Mouse (Mus musculus) MEL (cell line): Measurements from ENCODE around the gene Rab31. TPM values are rescaled to one million over a fixed set of nuclear protein-coding genes. Genes with fewer than 3 reads are reported as not detected.

ENCODE experiments used
- DNase-seq: peaks from one replicate; pipeline ENCODE4 v3.0.0; 2011; ENCODE audit warnings: low read depth, low spot score
- H3K27ac ChIP-seq: 2 replicates; pipeline ENCODE4 v1.5.1; 2012; ENCODE audit warnings: low read depth, mild to moderate bottlenecking, control low read depth, low read length, moderate library complexity; ENCODE audit not compliant: control insufficient read depth
- H3K27me3 ChIP-seq, 2 experiments: fragments of 150-350 bp in 1 of 2; sonication (generic) in 1 of 2; 2 replicates each; pipeline ENCODE4 v1.6.1; 2012; ENCODE audit warnings: low read length in 2 of 2, mild to moderate bottlenecking in 2 of 2, improper control_type of control experiment in 1 of 2, moderate library complexity in 1 of 2; ENCODE audit not compliant: insufficient read depth in 2 of 2, control insufficient read depth in 1 of 2
- H3K36me3 ChIP-seq, 2 experiments: 2 replicates each; pipeline ENCODE4 v1.6.1; 2012 to 2014; ENCODE audit warnings: low read length in 2 of 2, improper control_type of control experiment in 1 of 2, inconsistent platforms in 1 of 2, mild to moderate bottlenecking in 1 of 2; ENCODE audit not compliant: insufficient read depth in 2 of 2, control insufficient read depth in 1 of 2
- H3K4me1 ChIP-seq, 2 experiments: fragments of 150-350 bp in 1 of 2; sonication (generic) in 1 of 2; 2 replicates each; pipeline ENCODE4 v1.6.1; 2012; ENCODE audit warnings: low read length in 2 of 2, improper control_type of control experiment in 1 of 2, mild to moderate bottlenecking in 1 of 2; ENCODE audit not compliant: insufficient read depth in 2 of 2, control insufficient read depth in 1 of 2
- H3K4me3 ChIP-seq, 2 experiments: fragments of 150-350 bp in 1 of 2; sonication (generic) in 1 of 2; 2 replicates each; pipeline ENCODE4 v1.5.1; 2012; ENCODE audit warnings: low read depth in 2 of 2, low read length in 2 of 2, mild to moderate bottlenecking in 2 of 2, moderate library complexity in 2 of 2, control low read depth in 1 of 2, improper control_type of control experiment in 1 of 2; ENCODE audit not compliant: control insufficient read depth in 1 of 2, insufficient read depth in 1 of 2
- H3K79me2 ChIP-seq: 2 replicates; pipeline ENCODE4 v1.6.1; 2012; ENCODE audit warnings: mild to moderate bottlenecking, low read length, moderate library complexity; ENCODE audit not compliant: control insufficient read depth, poor library complexity, insufficient read depth
- H3K9ac ChIP-seq: 2 replicates; pipeline ENCODE4 v1.6.1; 2012; ENCODE audit warnings: low read depth, mild to moderate bottlenecking, control low read depth, low read length, moderate library complexity; ENCODE audit not compliant: control insufficient read depth, poor library complexity, severe bottlenecking
- H3K9me3 ChIP-seq: fragments of 150-350 bp; sonication (generic); replicated peaks from 2 replicates; pipeline ENCODE4 v1.6.1; 2012; ENCODE audit warnings: mild to moderate bottlenecking, low read length, improper control_type of control experiment, moderate library complexity; ENCODE audit not compliant: insufficient read depth
- BHLHE40 ChIP-seq: IDR thresholded peaks from 2 replicates; pipeline ENCODE4 v1.6.1; 2012; ENCODE audit warnings: low read depth, mild to moderate bottlenecking, inconsistent platforms, low read length, improper control_type of control experiment, borderline replicate concordance
- CHD1 ChIP-seq: IDR thresholded peaks from 2 replicates; pipeline ENCODE4 v1.6.1; 2012; ENCODE audit warnings: low read depth, mild to moderate bottlenecking, inconsistent platforms, low read length, improper control_type of control experiment
- CTCF ChIP-seq, 3 experiments: IDR thresholded peaks in 2 of 3; conservative IDR thresholded peaks in 1 of 3; 2 replicates each; pipeline ENCODE4 v1.5.1; 2011 to 2012; ENCODE audit warnings: low read length in 3 of 3, low read depth in 2 of 3, mild to moderate bottlenecking in 2 of 3, improper control_type of control experiment in 1 of 3, inconsistent platforms in 1 of 3, mixed read lengths in 1 of 3, moderate library complexity in 1 of 3; ENCODE audit not compliant: control insufficient read depth in 1 of 3, insufficient read depth in 1 of 3, poor library complexity in 1 of 3, severe bottlenecking in 1 of 3
- GABPA ChIP-seq: IDR thresholded peaks from 2 replicates; pipeline ENCODE4 v1.6.1; 2012; ENCODE audit warnings: low read depth, mild to moderate bottlenecking, inconsistent platforms, low read length, improper control_type of control experiment, moderate library complexity
- GATA1 ChIP-seq: IDR thresholded peaks from 2 replicates; pipeline ENCODE4 v1.6.1; 2011; ENCODE audit warnings: low read depth, low read length, improper control_type of control experiment
- MAFK ChIP-seq: IDR thresholded peaks from 2 replicates; pipeline ENCODE4 v1.6.1; 2011; ENCODE audit warnings: low read depth, mild to moderate bottlenecking, low read length, improper control_type of control experiment, borderline replicate concordance
- MEF2A ChIP-seq: IDR thresholded peaks from 2 replicates; pipeline ENCODE4 v1.6.1; 2014; ENCODE audit warnings: low read depth, mild to moderate bottlenecking, inconsistent platforms, low read length, improper control_type of control experiment; ENCODE audit not compliant: poor library complexity, insufficient replicate concordance, severe bottlenecking; ENCODE audit errors: extremely low read depth
- MXI1 ChIP-seq: IDR thresholded peaks from 2 replicates; pipeline ENCODE4 v1.6.1; 2011; ENCODE audit warnings: mild to moderate bottlenecking, low read depth, low read length, improper control_type of control experiment
- MYC ChIP-seq: IDR thresholded peaks from 2 replicates; pipeline ENCODE4 v1.6.1; 2011; ENCODE audit warnings: low read depth, mild to moderate bottlenecking, low read length, improper control_type of control experiment, moderate library complexity
- POLR2A ChIP-seq, 2 experiments: IDR thresholded peaks; 2 replicates each; pipeline ENCODE4 v1.6.1; 2011 to 2012; ENCODE audit warnings: low read length in 2 of 2, mild to moderate bottlenecking in 2 of 2, control low read depth in 1 of 2, improper control_type of control experiment in 1 of 2, low read depth in 1 of 2, moderate library complexity in 1 of 2; ENCODE audit not compliant: control insufficient read depth in 1 of 2, insufficient read depth in 1 of 2, poor library complexity in 1 of 2
- POLR2AphosphoS5 ChIP-seq: IDR thresholded peaks from 2 replicates; pipeline ENCODE4 v1.6.1; 2012; ENCODE audit warnings: low read depth, borderline replicate concordance, mild to moderate bottlenecking, inconsistent platforms, low read length, moderate library complexity, mixed read lengths
- SMC3 ChIP-seq: IDR thresholded peaks from 2 replicates; pipeline ENCODE4 v1.6.1; 2011; ENCODE audit warnings: low read depth, low read length, improper control_type of control experiment
- TBP ChIP-seq: IDR thresholded peaks from 2 replicates; pipeline ENCODE4 v1.8.0; 2011; ENCODE audit warnings: low read depth, low read length, improper control_type of control experiment
- TCF12 ChIP-seq: IDR thresholded peaks from 2 replicates; pipeline ENCODE4 v1.6.1; 2014; ENCODE audit warnings: low read depth, mild to moderate bottlenecking, inconsistent platforms, low read length, improper control_type of control experiment, moderate library complexity
- UBTF ChIP-seq: IDR thresholded peaks from 2 replicates; pipeline ENCODE4 v1.6.1; 2012; ENCODE audit warnings: low read depth, mild to moderate bottlenecking, inconsistent platforms, low read length, improper control_type of control experiment, moderate library complexity, borderline replicate concordance; ENCODE audit not compliant: insufficient read depth
- USF1 ChIP-seq: IDR thresholded peaks from 2 replicates; pipeline ENCODE4 v1.6.1; 2014; ENCODE audit warnings: low read depth, mild to moderate bottlenecking, inconsistent platforms, low read length, improper control_type of control experiment, moderate library complexity
- ZC3H11A ChIP-seq: IDR thresholded peaks from 2 replicates; pipeline ENCODE4 v1.6.1; 2012; ENCODE audit warnings: low read depth, mild to moderate bottlenecking, inconsistent platforms, low read length, improper control_type of control experiment
- ZNF384 ChIP-seq: IDR thresholded peaks from 2 replicates; pipeline ENCODE4 v1.6.1; 2012; ENCODE audit warnings: low read depth, mild to moderate bottlenecking, inconsistent platforms, low read length, improper control_type of control experiment
- polyA plus RNA-seq, 2 experiments: library from polyadenylated mRNA; stranded (reverse) in 1 of 2; unstranded in 1 of 2; fragments of >175 nt in 1 of 2; fragments of >200 nt in 1 of 2; gene quantifications; 2 replicates each; pipeline versions ENCODE4 v1.2.1 to v1.2.4; 2012; ENCODE audit warnings: low replicate concordance in 2 of 2, low read depth in 1 of 2; ENCODE audit not compliant: insufficient read length in 2 of 2, insufficient read depth in 1 of 2, missing spikeins in 1 of 2
- total RNA-seq: library from RNA; depleted of rRNA; stranded (reverse); fragments of 300-350 nt; gene quantifications from 2 replicates; pipeline ENCODE4 v1.2.3, GENCODE M21; 2012

Rab31 gene
- total and polyA plus RNA-seq, 3 experiments = 23.6 to 25.7 TPM; not detected in 1

DNA sequence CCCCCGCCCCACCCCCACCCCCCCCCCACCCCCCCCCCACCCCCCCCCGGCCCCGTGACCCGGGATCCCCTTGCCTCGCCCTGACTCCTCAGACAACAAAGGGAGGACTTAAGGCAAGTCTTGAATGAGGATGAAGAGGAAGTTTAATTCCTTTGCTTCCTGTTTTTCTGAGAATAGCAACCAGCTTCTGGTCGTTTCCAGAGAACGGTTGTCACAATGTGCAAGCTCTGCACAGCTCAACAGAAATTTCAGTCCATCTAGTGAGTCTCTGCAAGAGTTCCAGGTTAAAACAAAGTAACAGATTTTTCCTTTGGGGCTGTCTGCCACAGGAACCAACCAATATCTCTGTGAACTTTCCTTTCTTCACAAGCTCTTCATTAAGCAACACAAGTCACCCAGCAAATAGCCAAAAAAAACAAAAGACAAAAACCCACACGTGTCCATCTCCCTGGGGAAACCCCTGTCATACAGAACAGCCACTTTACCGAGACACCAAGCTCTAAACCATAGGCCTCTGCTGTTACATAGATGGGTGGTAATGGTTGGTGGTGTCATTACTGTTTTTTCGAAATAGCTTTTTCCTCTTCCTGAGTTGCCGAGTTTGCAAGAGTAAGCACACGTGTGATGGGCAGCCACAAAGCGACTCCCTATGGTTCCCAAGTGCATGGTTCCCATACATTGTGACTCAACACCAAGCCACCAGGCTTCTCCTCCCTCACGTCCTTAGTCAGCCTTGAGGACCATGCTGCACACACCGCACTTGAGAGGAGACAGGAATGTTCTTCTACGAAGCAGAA, 42.4 kb downstream of the Rab31 start:
- H3K27ac ChIP-seq = no peak overlapping the region; the same call in 1 of the 2 replicates
- no peak overlapping the region for H3K4me3 ChIP-seq
- TF ChIP-seq MEF2A (no peak), BHLHE40 (no peak), MYC (0 out of 2 replicates have a peak, but pooled peaks have one; percentile 15)
- no peaks in the 10 kb centered on the region for H3K27me3 ChIP-seq
- no peaks in the 10 kb centered on the region; a peak in 2 of 4 replicates for H3K4me1 ChIP-seq
- no peaks in the 10 kb centered on the region for H3K79me2 ChIP-seq
- no peak overlapping the region for H3K9ac ChIP-seq
- peak; percentile 52 for DNase-seq
- peaks cover 0 to 5% of the 10 kb centered on the region in 2 experiments; a peak in 2 of 4 replicates for H3K36me3 ChIP-seq
- H3K9me3 ChIP-seq = no peaks in the 10 kb centered on the region

DNA sequence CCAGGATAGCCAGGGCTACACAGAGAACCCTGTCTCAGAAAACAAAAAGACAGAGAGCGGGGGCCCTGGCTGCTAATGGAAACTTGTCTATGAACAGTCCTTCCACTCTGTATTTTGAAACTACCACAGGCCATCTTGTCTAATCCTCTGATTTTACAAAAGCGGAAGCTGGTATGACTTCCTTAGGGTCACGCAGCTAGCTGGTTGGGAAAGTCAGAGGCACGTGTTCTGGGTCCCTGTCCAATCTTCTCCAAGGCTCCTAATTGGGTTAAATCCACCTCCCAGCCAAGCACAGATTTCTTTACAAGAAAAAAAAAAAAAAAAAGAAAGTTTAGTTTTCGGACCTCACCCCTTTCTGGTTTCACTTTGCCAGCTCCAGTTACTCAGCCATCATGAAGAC, 45.8 kb downstream of the Rab31 start:
- Histone ChIP-seq H3K27ac (no peak overlapping the region), H3K4me3 (no peak overlapping the region), H3K9me3 (no peaks in the 10 kb centered on the region), H3K36me3 (peaks cover 0 to 6% of the 10 kb centered on the region in 2 experiments; a peak in 2 of 4 replicates), H3K4me1 (peaks cover 0 to 3% of the 10 kb centered on the region in 2 experiments; a peak in 3 of 4 replicates), H3K9ac (no peak overlapping the region), H3K79me2 (no peaks in the 10 kb centered on the region), H3K27me3 (no peaks in the 10 kb centered on the region)
- no peak for DNase-seq
- no peak for TF ChIP-seq POLR2A (IDR thresholded peaks at IDR 0.05; ENCODE audit: control insufficient read depth in 1 of 2, insufficient read depth in 1 of 2, low read depth in 1 of 2, low read length in 2 of 2, poor library complexity in 1 of 2)
- TF ChIP-seq GABPA = no peak
- no peak for TF ChIP-seq CHD1
- no peak for TF ChIP-seq MXI1
- TF ChIP-seq TCF12 = no peak
- TF ChIP-seq TBP = no peak

DNA sequence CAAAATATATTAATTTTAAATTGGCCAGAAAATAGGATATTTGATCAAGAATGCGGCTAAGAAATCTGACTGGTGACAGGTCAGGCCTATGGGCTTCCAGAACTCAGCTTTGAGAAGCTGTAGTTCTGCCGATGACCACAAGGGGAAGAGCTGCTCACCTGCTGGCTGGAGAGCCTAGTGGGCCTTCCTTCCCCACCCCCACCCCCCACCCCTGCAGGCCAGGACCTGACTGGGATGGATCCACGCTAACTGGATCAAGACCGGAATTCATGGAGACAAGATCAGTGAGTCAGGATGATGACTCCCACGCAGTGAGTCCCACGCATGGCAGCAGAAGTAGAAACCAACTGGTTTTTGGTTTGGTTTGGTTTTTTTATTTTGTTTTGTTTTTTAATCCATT, 46.3 kb downstream of the Rab31 start:
- TF ChIP-seq ZNF384 (no peak), ZC3H11A (no peak), GATA1 (no peak), UBTF (no peak), MAFK (no peak), BHLHE40 (no peak), USF1 (no peak), CTCF (IDR thresholded peaks at IDR 0.05 in 2 of 3, conservative IDR thresholded peaks at IDR 0.05 in 1 of 3; ENCODE audit: control insufficient read depth in 1 of 3, insufficient read depth in 1 of 3, low read depth in 2 of 3, low read length in 3 of 3, poor library complexity in 1 of 3, severe bottlenecking in 1 of 3) (peak; percentile 49 to 63 (median 61)), POLR2AphosphoS5 (no peak), POLR2A (IDR thresholded peaks at IDR 0.05; ENCODE audit: control insufficient read depth in 1 of 2, insufficient read depth in 1 of 2, low read depth in 1 of 2, low read length in 2 of 2, poor library complexity in 1 of 2) (no peak), SMC3 (0 out of 2 replicates have a peak, but pooled peaks have one; percentile 14), CHD1 (no peak)
- peak; percentile 57 for DNase-seq

More for the DNA sequence above, 46.3 kb downstream of the Rab31 start:
- no peaks in the 10 kb centered on the region for H3K27me3 ChIP-seq
- H3K27ac ChIP-seq = no peak overlapping the region
- no peaks in the 10 kb centered on the region for H3K79me2 ChIP-seq
- H3K4me3 ChIP-seq = no peak overlapping the region
- no peaks in the 10 kb centered on the region for H3K9me3 ChIP-seq
- H3K36me3 ChIP-seq = peaks cover 0 to 9% of the 10 kb centered on the region in 2 experiments; a peak in 2 of 4 replicates
- H3K9ac ChIP-seq = no peak overlapping the region
- H3K4me1 ChIP-seq = peaks cover 0 to 4% of the 10 kb centered on the region in 2 experiments; a peak in 3 of 4 replicates
